Mouse (Mus musculus) liver, embryonic 14.5 days (tissue): ENCODE data around the gene Zrsr2.

ENCODE experiments used
- CTCF ChIP-seq: IDR thresholded peaks from 2 replicates; pipeline ENCODE4 v1.5.1; 2016; ENCODE audit warnings: antibody characterized with exemption, low read depth, control low read depth
- EP300 ChIP-seq: IDR thresholded peaks from 2 replicates; pipeline ENCODE4 v1.6.1; 2016; ENCODE audit warnings: antibody characterized with exemption, low read depth

- TF ChIP-seq EP300 (no peak), CTCF (no peak)
These were observed 19.9 kb downstream of the Zrsr2 start for GRCm38 (mm10) chrX:163938587-163938986.
